In genomic region chr10:79110482-79110881, GRCm38 (mm10) we compare ENCODE assay signal across 21 mouse cellular contexts. TPM values are rescaled to one million over a fixed set of nuclear protein-coding genes. Genes with fewer than 3 reads are reported as not detected.
DNase-seq lines count a peak whose midpoint lies in the region; ATAC-seq lines count a peak whose summit lies in the region.
"Had no signal": no experiment of that assay in that cellular context is flagged by ENCODE, and none has a peak within 500 bp of the region (broad histone marks: within the 10 kb centered on the region; RNA-seq: fewer than 3 reads in every experiment).

No protein-coding gene starts in this region.

- H3K36me3 ChIP-seq in embryonic facial prominence, embryonic 12.5 days = no peaks in the 10 kb centered on the region
- no peaks in the 10 kb centered on the region for H3K36me3 ChIP-seq in embryonic facial prominence, embryonic 10.5 days (replicated peaks)
- no peaks in the 10 kb centered on the region for H3K36me3 ChIP-seq in embryonic facial prominence, embryonic 15.5 days
- H3K36me3 ChIP-seq: G1E had no signal

- no peak overlapping the region for H3K4me2 ChIP-seq in embryonic facial prominence, embryonic 12.5 days (replicated peaks)
- H3K4me2 ChIP-seq in embryonic facial prominence, embryonic 15.5 days (replicated peaks) = no peak overlapping the region

- no peaks in the 10 kb centered on the region for H3K27me3 ChIP-seq in embryonic facial prominence, embryonic 12.5 days
- no peaks in the 10 kb centered on the region for H3K27me3 ChIP-seq in embryonic facial prominence, embryonic 10.5 days (replicated peaks; ENCODE audit: low read depth, poor library complexity, severe bottlenecking)
- H3K27me3 ChIP-seq in embryonic facial prominence, embryonic 15.5 days = no peaks in the 10 kb centered on the region
- H3K27me3 ChIP-seq: CH12.LX, Patski had no signal

- no peaks in the 10 kb centered on the region for H3K9me3 ChIP-seq in embryonic facial prominence, embryonic 12.5 days
- H3K9me3 ChIP-seq in embryonic facial prominence, embryonic 10.5 days = no peaks in the 10 kb centered on the region
- no peaks in the 10 kb centered on the region for H3K9me3 ChIP-seq in embryonic facial prominence, embryonic 15.5 days (replicated peaks)

- H3K9ac ChIP-seq in embryonic facial prominence, embryonic 12.5 days = no peak overlapping the region
- H3K9ac ChIP-seq in embryonic facial prominence, embryonic 15.5 days = no peak overlapping the region

- peak; percentile 39; the same call in 1 of the 2 replicates for ATAC-seq in embryonic facial prominence, embryonic 12.5 days (ENCODE audit: insufficient number of reproducible peaks, insufficient read depth, low FRiP score, low TSS enrichment)
- 0 out of 2 replicates have a peak, but pooled peaks have one; percentile 11 for ATAC-seq in embryonic facial prominence, embryonic 15.5 days (ENCODE audit: insufficient number of reproducible peaks, low FRiP score, low TSS enrichment, low read depth)
- ATAC-seq: activated CD4-positive, CD25-positive, alpha-beta regulatory T cell, adult 4 months; CD4-positive, CD25-positive, alpha-beta regulatory T cell, adult 4 months; Patski had no signal

- H3K27ac ChIP-seq in embryonic facial prominence, embryonic 12.5 days = no peak overlapping the region
- H3K27ac ChIP-seq in embryonic facial prominence, embryonic 10.5 days (replicated peaks) = no peak overlapping the region
- no peak overlapping the region for H3K27ac ChIP-seq in embryonic facial prominence, embryonic 15.5 days (replicated peaks)

- no peak for DNase-seq in embryonic facial prominence, embryonic 10.5 days (ENCODE audit: low spot score)
- DNase-seq in neural tube, embryonic 10.5 days (ENCODE audit: extremely low spot score, low spot score) = no peak
- DNase-seq: adrenal gland, adult 2 months; adrenal gland, adult 8-10 months; adrenal gland, postnatal 10 days; adrenal gland, postnatal 14 days; adrenal gland, postnatal 25 days; adrenal gland, postnatal 36 days; B cell, adult 2 months; cerebellum, adult 11 months; cerebellum, adult 11-12 months; cerebellum, adult 18-20 months had no signal

- WGBS in embryonic facial prominence, embryonic 12.5 days = 86% methylated on average over 5 of the region's 5 CpGs
- WGBS in embryonic facial prominence, embryonic 10.5 days = 93% methylated on average over 5 of the region's 5 CpGs
- 86% methylated on average over 5 of the region's 5 CpGs for WGBS in embryonic facial prominence, embryonic 15.5 days

- H3K4me1 ChIP-seq in embryonic facial prominence, embryonic 12.5 days = peaks cover 8% of the 10 kb centered on the region
- H3K4me1 ChIP-seq in embryonic facial prominence, embryonic 10.5 days = peaks cover 14% of the 10 kb centered on the region
- peaks cover 6% of the 10 kb centered on the region; the same call in 1 of the 2 replicates for H3K4me1 ChIP-seq in embryonic facial prominence, embryonic 15.5 days

- no peak overlapping the region for H3K4me3 ChIP-seq in embryonic facial prominence, embryonic 12.5 days
- no peak overlapping the region for H3K4me3 ChIP-seq in embryonic facial prominence, embryonic 10.5 days
- no peak overlapping the region for H3K4me3 ChIP-seq in embryonic facial prominence, embryonic 15.5 days (replicated peaks)

RNA-seq across cellular contexts. Expression of gene 2610008E11Rik, which starts 13.1 kb away (rescaled TPM):
- polyA plus RNA-seq in embryonic facial prominence, embryonic 12.5 days (2016; fragmentation: Nextera tagmentation; extraction: Ambion mirVana) = 45.3 and 48.9 TPM in 2 replicates
- polyA plus RNA-seq in embryonic facial prominence, embryonic 10.5 days (2016; fragmentation: Nextera tagmentation; extraction: Ambion mirVana) = 29.6 and 31.0 TPM in 2 replicates
- 31.3 and 31.9 TPM in 2 replicates for polyA plus RNA-seq in embryonic facial prominence, embryonic 15.5 days (2015; fragmentation: Nextera tagmentation; extraction: Ambion mirVana)

RNA-seq across cellular contexts. Expression of gene Vmn2r80, which starts 38.1 kb away (rescaled TPM):
- not detected in 2 replicates for polyA plus RNA-seq in embryonic facial prominence, embryonic 12.5 days (2016; fragmentation: Nextera tagmentation; extraction: Ambion mirVana)
- not detected in 2 replicates for polyA plus RNA-seq in embryonic facial prominence, embryonic 10.5 days (2016; fragmentation: Nextera tagmentation; extraction: Ambion mirVana)
- polyA plus RNA-seq in embryonic facial prominence, embryonic 15.5 days (2015; fragmentation: Nextera tagmentation; extraction: Ambion mirVana) = not detected in 2 replicates
- polyA plus RNA-seq: activated CD4-positive, CD25-positive, alpha-beta regulatory T cell, adult 4 months; adrenal gland, adult 2 months; brain, embryonic 14.5 days; C2C12; CD4-positive, CD25-positive, alpha-beta regulatory T cell, adult 4 months; G1E; Patski had no signal
